7 mouse cellular contexts compared by ENCODE assay signal in the genomic region with DNA sequence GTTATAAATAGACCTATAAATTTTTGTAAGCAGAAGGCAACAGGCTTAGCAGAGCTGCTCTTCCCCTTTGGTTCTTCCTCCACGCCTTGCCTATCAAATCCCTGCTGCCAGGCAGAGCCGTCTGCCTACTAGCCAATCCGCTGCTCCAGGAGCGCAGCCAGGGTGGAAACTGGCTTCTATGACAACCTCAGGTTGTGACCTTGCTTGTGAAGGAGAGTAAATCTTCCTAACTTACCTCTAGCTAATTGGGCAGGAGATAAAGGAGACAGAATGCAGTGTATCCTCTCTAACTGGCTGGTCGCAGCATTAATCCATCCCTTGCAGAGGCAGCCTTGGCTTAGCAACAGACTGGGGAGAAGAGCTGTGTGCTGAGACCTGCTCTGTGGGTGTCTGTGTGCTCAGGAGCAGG. TPM values are rescaled to one million over a fixed set of nuclear protein-coding genes. Genes with fewer than 3 reads are reported as not detected.
DNase-seq lines count a peak whose midpoint lies in the region; ATAC-seq and TF ChIP-seq lines count a peak whose summit lies in the region.

No protein-coding gene starts in this region.

- no peak overlapping the region for H3K4me3 ChIP-seq in intestine, postnatal 0 days (ENCODE audit: low read depth, low read length)

- H3K4me1 ChIP-seq in intestine, postnatal 0 days (replicated peaks; ENCODE audit: control insufficient read depth, insufficient read depth, low read length), result no peaks in the 10 kb centered on the region

- peak; percentile 55 for DNase-seq in ovary, adult 18-20 months (ENCODE audit: low spot score)
- no peak for DNase-seq in ovary, postnatal 10 days (ENCODE audit: low spot score)
- peak; percentile 41 to 66 for DNase-seq in frontal cortex, postnatal 14 days (ENCODE audit: low spot score in 2 of 2)
- peak; percentile 56 to 71 for DNase-seq in left cerebral cortex, postnatal 10 days (ENCODE audit: extremely low spot score in 1 of 2, low spot score in 2 of 2)
- peak; percentile 57 for DNase-seq in retina, adult 2 months (ENCODE audit: low read depth, low spot score)
- DNase-seq in T-cell, adult 2 months (ENCODE audit: low spot score), result no peak

- no peaks in the 10 kb centered on the region for H3K36me3 ChIP-seq in intestine, postnatal 0 days (ENCODE audit: control insufficient read depth, insufficient read depth)

- no peaks in the 10 kb centered on the region for H3K9me3 ChIP-seq in intestine, postnatal 0 days (ENCODE audit: control insufficient read depth)

- no peak overlapping the region for H3K9ac ChIP-seq in intestine, postnatal 0 days (ENCODE audit: low read depth, low read length)

- no peaks in the 10 kb centered on the region for H3K27me3 ChIP-seq in intestine, postnatal 0 days (replicated peaks; ENCODE audit: control insufficient read depth, insufficient read depth, low read length)

- WGBS in intestine, postnatal 0 days, result 19% methylated on average over 5 of the region's 5 CpGs

- 0 out of 2 replicates have a peak overlapping the region, but pooled peaks have one; percentile 13 for H3K4me2 ChIP-seq in intestine, postnatal 0 days (replicated peaks; ENCODE audit: low read depth)

- TF ChIP-seq CTCF in intestine, postnatal 0 days (IDR thresholded peaks at IDR 0.05; ENCODE audit: low read depth), result no peak

- intact Hi-C loops in left cerebral cortex, postnatal 10 days (cut with DNase I), result no loop called here

- no peak overlapping the region for H3K27ac ChIP-seq in intestine, postnatal 0 days (ENCODE audit: low read depth, low read length)

- no peak for ATAC-seq in intestine, postnatal 0 days

RNA-seq across cellular contexts. Expression of gene Cript, which starts 29.7 kb away (rescaled TPM):
- 192 and 200 TPM in 2 replicates for polyA plus RNA-seq in intestine, postnatal 0 days (2015; fragmentation: Nextera tagmentation; extraction: Ambion mirVana)
- 10 to 100 TPM; 64.9 to 70.9 TPM for total RNA-seq in left cerebral cortex, postnatal 10 days (2021)

RNA-seq across cellular contexts. Expression of gene Pigf, which starts 29.8 kb away (rescaled TPM):
- polyA plus RNA-seq in intestine, postnatal 0 days (2015; fragmentation: Nextera tagmentation; extraction: Ambion mirVana), result 42.6 and 43.8 TPM in 2 replicates
- 10 to 100 TPM; 16.2 to 19.2 TPM for total RNA-seq in left cerebral cortex, postnatal 10 days (2021)

RNA-seq across cellular contexts. Expression of gene Socs5, which starts 52.4 kb away (rescaled TPM):
- 3.9 and 4.6 TPM in 2 replicates for polyA plus RNA-seq in intestine, postnatal 0 days (2015; fragmentation: Nextera tagmentation; extraction: Ambion mirVana)
- 10 to 100 TPM; 59.2 to 59.8 TPM for total RNA-seq in left cerebral cortex, postnatal 10 days (2021)

Comparison
In these comparisons a context has a peak if more than half of its experiments do, and no peak if none do; other contexts are left out.
1. DNase-seq: peak in ovary, adult 18-20 months (single experiment), frontal cortex, postnatal 14 days (2 of 2), left cerebral cortex, postnatal 10 days (2 of 2) and retina, adult 2 months (single experiment); none in ovary, postnatal 10 days (single experiment) and T-cell, adult 2 months (single experiment).